Mouse (Mus musculus) kidney, adult 2 months (tissue): ENCODE results near the gene Naxd.

Experiments used
- CTCF ChIP-seq: fragments of 200-500 bp; conservative IDR thresholded peaks from 2 replicates; pipeline ENCODE4 v1.5.1; 2011; ENCODE audit warnings: low read depth, mild to moderate bottlenecking, control low read depth, low read length, moderate library complexity, mixed read lengths; ENCODE audit not compliant: insufficient read depth, insufficient read length
- POLR2A ChIP-seq: fragments of 200-500 bp; IDR thresholded peaks from one replicate; pipeline ENCODE4 v1.6.1; 2011; ENCODE audit warnings: low read depth, low read length, control low read depth

GRCm38 (mm10) chr8:11465619-11466018 lies 31.7 kb upstream of the Naxd start:
- TF ChIP-seq POLR2A (no peak), CTCF (no peak)
